Mouse (Mus musculus) midbrain, embryonic 14.5 days (tissue): ENCODE measurements around the gene Tex33. TPM values are rescaled to one million over a fixed set of nuclear protein-coding genes. Genes with fewer than 3 reads are reported as not detected.

Source experiments
- ATAC-seq: fragments of 200-750 bp; cut with Nextera tagmentation; 2 replicates; pipeline ENCODE4 v1.8.0; 2017; ENCODE audit warnings: moderate number of reproducible peaks, moderate library complexity; ENCODE audit not compliant: low FRiP score, low TSS enrichment
- DNase-seq: peaks from one replicate; pipeline ENCODE4 v3.0.0-alpha.2; 2015
- H3K27ac ChIP-seq: fragments of 300-500 bp; sonication (generic); replicated peaks from 2 replicates; pipeline ENCODE4 v1.5.1; 2014; ENCODE audit warnings: mild to moderate bottlenecking, low read depth, low read length, moderate library complexity
- H3K27me3 ChIP-seq: fragments of 300-500 bp; sonication (generic); 2 replicates; pipeline ENCODE4 v1.6.1; 2014; ENCODE audit warnings: low read length, control low read depth, mixed read lengths; ENCODE audit not compliant: control insufficient read depth, insufficient read depth
- H3K36me3 ChIP-seq: fragments of 300-500 bp; sonication (generic); 2 replicates; pipeline ENCODE4 v1.6.1; 2014; ENCODE audit warnings: low read length, control low read depth; ENCODE audit not compliant: control insufficient read depth, insufficient read depth
- H3K4me1 ChIP-seq: fragments of 300-500 bp; sonication (generic); 2 replicates; pipeline ENCODE4 v1.6.1; 2014; ENCODE audit warnings: mild to moderate bottlenecking, antibody characterized with exemption, low read length, control low read depth; ENCODE audit not compliant: control insufficient read depth, insufficient read depth
- H3K4me2 ChIP-seq: fragments of 300-500 bp; sonication (generic); 2 replicates; pipeline ENCODE4 v1.6.1; 2014; ENCODE audit warnings: mild to moderate bottlenecking, low read length, moderate library complexity
- H3K4me3 ChIP-seq: fragments of 300-500 bp; sonication (generic); replicated peaks from 2 replicates; pipeline ENCODE4 v1.5.1; 2014; ENCODE audit warnings: low read depth, low read length
- H3K9ac ChIP-seq: fragments of 300-500 bp; sonication (generic); replicated peaks from 2 replicates; pipeline ENCODE4 v1.6.1; 2014; ENCODE audit warnings: mild to moderate bottlenecking, low read length, moderate library complexity
- H3K9me3 ChIP-seq: fragments of 300-500 bp; sonication (generic); 2 replicates; pipeline ENCODE4 v1.6.1; 2016; ENCODE audit warnings: low read length, control low read depth, mixed read lengths; ENCODE audit not compliant: control insufficient read depth
- WGBS: fragments of 180-500 bp; shearing (Covaris S2); extraction: QIAGEN DNeasy Blood & Tissue Kit; methylation state at CpG from one replicate; pipeline ENCODE4 v1.1.7; 2014; 5-methylcytosine and 5-hydroxymethylcytosine counted together
- polyA plus RNA-seq: library from polyadenylated mRNA; unstranded; fragments of >200 nt; fragmentation: Nextera tagmentation; extraction: Ambion mirVana; gene quantifications from 2 replicates; pipeline ENCODE4 v1.2.1, GENCODE M21; 2014

The Tex33 gene
- polyA plus RNA-seq, 1 experiment from 2014 or later = not detected

DNA sequence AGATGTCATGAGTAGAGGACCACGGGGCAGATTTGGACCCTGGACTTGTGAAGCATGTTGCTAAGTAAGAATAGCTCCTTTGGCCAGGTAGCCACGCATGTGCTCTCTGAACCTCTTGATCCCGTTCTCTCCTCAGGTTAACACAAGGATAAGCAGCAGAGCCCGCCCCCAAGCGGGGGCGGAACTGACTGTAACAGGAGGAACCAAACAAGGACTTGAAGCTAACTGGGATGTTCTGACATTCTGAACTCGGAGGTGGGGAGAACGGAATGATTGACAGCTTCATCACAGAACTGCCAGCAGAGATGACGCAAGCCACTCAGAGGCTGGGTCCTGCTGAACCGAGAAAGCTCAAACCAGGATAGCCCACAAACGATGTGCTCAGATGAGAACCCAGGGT is 28.8 kb upstream of the Tex33 start:
- Histone ChIP-seq H3K9ac (no peak overlapping the region), H3K4me1 (peaks cover 5% of the 10 kb centered on the region), H3K27me3 (no peaks in the 10 kb centered on the region), H3K4me3 (no peak overlapping the region), H3K4me2 (no peak overlapping the region), H3K9me3 (no peaks in the 10 kb centered on the region), H3K36me3 (no peaks in the 10 kb centered on the region), H3K27ac (no peak overlapping the region)
- DNase-seq (no peak), ATAC-seq (no peak)
- WGBS = 21% methylated on average over 11 of the region's 11 CpGs

- H3K27ac ChIP-seq = no peak overlapping the region
- 17% methylated on average over 16 of the region's 16 CpGs for WGBS
- H3K4me1 ChIP-seq = no peaks in the 10 kb centered on the region
- no peaks in the 10 kb centered on the region for H3K27me3 ChIP-seq
- H3K4me2 ChIP-seq = no peak overlapping the region
- DNase-seq (peak; percentile 95), ATAC-seq (0 out of 2 replicates have a peak, but pooled peaks have one; percentile 20)
- no peak overlapping the region for H3K9ac ChIP-seq
- no peaks in the 10 kb centered on the region for H3K9me3 ChIP-seq
- no peaks in the 10 kb centered on the region for H3K36me3 ChIP-seq
- H3K4me3 ChIP-seq = no peak overlapping the region
Observed at GRCm38 (mm10) chr15:78422046-78422956, 26.6 kb upstream of the Tex33 start.

DNA sequence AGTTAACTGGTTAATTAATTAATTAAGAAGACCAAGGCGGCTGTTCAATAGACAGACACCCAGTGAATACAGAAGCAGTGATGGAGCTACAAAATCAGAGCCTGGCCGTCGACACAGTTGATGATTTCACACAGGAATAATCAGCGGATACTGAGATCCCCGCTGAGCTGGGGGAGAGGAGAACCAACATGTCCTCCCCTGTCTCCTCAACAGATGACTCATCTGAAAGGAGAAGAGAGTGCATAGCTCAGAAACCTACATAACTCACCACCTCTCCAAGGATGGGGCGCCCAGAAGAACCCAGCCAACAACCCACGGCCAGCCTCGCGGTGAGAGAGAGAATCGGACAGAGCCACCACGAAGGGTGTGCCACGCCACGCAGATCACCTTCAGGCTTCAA is 24.7 kb upstream of the Tex33 start:
- 89% methylated on average over 13 of the region's 13 CpGs for WGBS
- no peak for DNase-seq
- no peaks in the 10 kb centered on the region for H3K27me3 ChIP-seq
- H3K9me3 ChIP-seq = no peaks in the 10 kb centered on the region
- H3K4me1 ChIP-seq = no peaks in the 10 kb centered on the region
- no peak overlapping the region for H3K4me2 ChIP-seq
- H3K27ac ChIP-seq = no peak overlapping the region
- no peak overlapping the region for H3K4me3 ChIP-seq
- H3K9ac ChIP-seq = no peak overlapping the region
- no peaks in the 10 kb centered on the region for H3K36me3 ChIP-seq
- ATAC-seq = no peak

DNA sequence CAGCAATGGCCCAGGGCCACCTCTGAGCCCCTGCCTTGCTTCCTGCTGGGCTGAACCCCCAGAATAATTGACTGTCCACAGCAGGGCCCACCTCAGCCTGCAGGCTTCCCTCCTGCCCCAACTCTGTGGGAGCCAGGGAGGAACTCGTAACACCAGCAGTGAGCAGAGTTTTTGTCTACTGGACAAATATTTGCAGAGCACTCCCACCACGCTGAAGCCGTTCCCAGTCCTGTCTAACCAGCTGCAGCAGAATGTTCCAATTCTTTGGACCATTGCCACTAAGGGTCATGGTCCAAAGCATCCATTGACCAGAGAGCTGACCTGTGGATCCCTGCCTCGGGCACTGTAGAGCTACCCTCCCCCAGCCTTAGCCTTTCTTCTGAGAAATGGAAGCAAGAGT is 21.2 kb upstream of the Tex33 start:
- 8% methylated on average over 4 of the region's 4 CpGs for WGBS
- H3K4me3 ChIP-seq = no peak overlapping the region
- H3K4me2 ChIP-seq = no peak overlapping the region
- H3K27ac ChIP-seq = no peak overlapping the region
- no peak overlapping the region for H3K9ac ChIP-seq
- H3K4me1 ChIP-seq = no peaks in the 10 kb centered on the region
- H3K9me3 ChIP-seq = no peaks in the 10 kb centered on the region
- DNase-seq = no peak
- ATAC-seq = no peak
- H3K36me3 ChIP-seq = no peaks in the 10 kb centered on the region
- no peaks in the 10 kb centered on the region for H3K27me3 ChIP-seq

DNA sequence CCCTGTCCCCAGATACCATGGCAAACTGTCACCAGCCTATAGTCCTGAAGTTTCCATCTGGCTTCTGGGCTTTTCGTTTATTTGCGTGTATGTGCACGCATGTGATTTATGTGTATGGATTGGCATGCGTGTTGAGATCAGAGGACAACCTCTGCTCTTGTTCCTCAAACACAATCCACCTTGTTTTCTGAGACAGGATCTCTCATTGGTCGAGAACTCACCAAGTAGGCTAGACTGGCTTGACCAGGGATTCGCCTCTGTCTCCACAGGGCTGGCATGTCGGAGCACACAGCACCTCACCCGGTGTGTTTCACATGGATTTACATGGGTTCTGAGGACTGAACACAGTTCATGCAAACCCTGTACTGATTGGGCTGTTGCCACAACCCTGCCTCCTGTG is 18.4 kb upstream of the Tex33 start:
- no peaks in the 10 kb centered on the region for H3K36me3 ChIP-seq
- H3K4me2 ChIP-seq = no peak overlapping the region
- H3K27ac ChIP-seq = no peak overlapping the region
- no peak for ATAC-seq
- DNase-seq = no peak
- H3K9me3 ChIP-seq = no peaks in the 10 kb centered on the region
- WGBS = 91% methylated on average over 8 of the region's 8 CpGs
- H3K27me3 ChIP-seq = peaks cover 20% of the 10 kb centered on the region
- H3K9ac ChIP-seq = no peak overlapping the region
- 0 out of 2 replicates have a peak, but pooled peaks cover 6% of the 10 kb centered on the region for H3K4me1 ChIP-seq
- no peak overlapping the region for H3K4me3 ChIP-seq

DNA sequence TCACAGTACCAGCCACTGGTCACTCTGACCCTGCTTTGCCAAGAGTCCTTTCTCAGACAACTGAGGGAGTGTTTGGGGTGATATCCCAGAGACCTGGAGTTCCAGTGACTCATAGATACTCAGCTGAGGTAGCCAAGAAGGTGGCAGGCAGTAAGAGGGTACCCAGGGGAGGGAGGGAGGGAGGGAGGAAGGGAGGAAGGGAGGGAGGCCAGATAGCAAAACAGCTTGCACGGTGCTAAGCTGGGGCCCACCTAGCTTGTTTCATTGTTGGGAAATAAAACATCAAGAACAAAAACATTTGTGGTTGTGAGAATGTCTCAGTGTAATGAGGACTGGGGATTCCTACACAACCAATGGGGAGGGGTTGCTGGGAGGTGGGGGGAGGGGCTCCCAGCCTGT is 18.0 kb upstream of the Tex33 start:
- no peaks in the 10 kb centered on the region for H3K36me3 ChIP-seq
- H3K27ac ChIP-seq = no peak overlapping the region
- no peak overlapping the region for H3K9ac ChIP-seq
- no peak overlapping the region for H3K4me3 ChIP-seq
- peaks cover 25% of the 10 kb centered on the region for H3K27me3 ChIP-seq
- WGBS = 37% methylated on average over 1 of the region's 1 CpGs
- DNase-seq (no peak), ATAC-seq (no peak)
- H3K4me2 ChIP-seq = no peak overlapping the region
- H3K9me3 ChIP-seq = no peaks in the 10 kb centered on the region
- H3K4me1 ChIP-seq = 0 out of 2 replicates have a peak, but pooled peaks cover 6% of the 10 kb centered on the region

DNA sequence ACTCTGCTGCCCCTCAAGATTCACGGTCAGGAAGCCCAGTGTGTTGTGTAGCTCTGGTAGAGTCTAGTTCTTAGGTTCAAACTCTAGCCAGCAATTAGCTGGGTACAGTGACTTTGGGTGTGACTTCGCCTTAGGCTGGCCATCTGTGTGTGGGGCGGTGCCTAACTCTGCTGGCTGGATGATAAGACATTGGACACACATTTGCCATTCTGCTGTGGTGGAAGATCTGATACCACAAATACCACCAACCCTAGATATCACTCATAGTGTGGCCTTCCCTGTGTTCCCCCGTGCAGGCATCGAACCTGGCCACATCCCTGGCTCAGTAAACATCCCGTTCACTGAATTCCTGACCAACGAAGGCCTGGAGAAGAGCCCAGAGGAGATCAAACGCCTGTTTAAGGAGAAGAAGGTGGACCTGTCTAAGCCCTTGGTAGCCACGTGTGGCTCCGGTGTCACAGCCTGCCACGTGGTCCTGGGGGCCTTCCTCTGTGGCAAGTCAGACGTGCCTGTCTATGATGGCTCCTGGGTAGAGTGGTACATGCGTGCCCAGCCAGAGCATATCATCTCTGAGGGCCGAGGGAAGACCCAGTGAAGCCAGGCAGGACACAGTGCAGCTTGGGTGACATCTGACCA is 17.5 kb upstream of the Tex33 start:
- DNase-seq = no peak
- no peaks in the 10 kb centered on the region for H3K36me3 ChIP-seq
- H3K4me2 ChIP-seq = no peak overlapping the region
- no peak overlapping the region for H3K9ac ChIP-seq
- H3K4me1 ChIP-seq = 0 out of 2 replicates have a peak, but pooled peaks cover 6% of the 10 kb centered on the region
- no peak overlapping the region for H3K4me3 ChIP-seq
- WGBS = 92% methylated on average over 14 of the region's 14 CpGs
- H3K27me3 ChIP-seq = peaks cover 30% of the 10 kb centered on the region
- H3K27ac ChIP-seq = no peak overlapping the region
- H3K9me3 ChIP-seq = no peaks in the 10 kb centered on the region
- ATAC-seq = no peak

DNA sequence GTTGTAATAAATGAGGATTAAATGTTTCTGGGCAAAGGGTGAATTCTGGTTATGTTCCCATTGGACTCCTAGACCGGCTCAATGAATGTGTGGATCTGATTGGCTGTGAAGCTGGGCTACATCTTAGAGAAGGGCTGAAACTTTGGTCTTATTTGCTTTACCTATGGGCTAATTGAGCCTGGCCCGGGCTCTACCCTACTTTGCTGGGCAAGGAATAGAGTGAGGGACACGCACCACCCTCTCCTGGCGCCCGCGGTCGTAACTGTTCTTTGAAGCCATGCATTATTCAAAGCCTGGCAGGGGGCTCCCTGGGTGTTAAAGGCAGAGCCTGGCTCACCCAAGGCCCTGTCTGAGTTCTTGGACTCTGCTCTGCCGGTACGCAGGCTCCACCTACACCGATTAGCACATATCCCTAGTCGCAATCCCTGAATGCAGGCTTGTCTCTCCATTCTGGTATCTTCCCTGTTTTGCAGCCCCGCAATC is 13.9 kb upstream of the Tex33 start:
- H3K27me3 ChIP-seq = peaks cover 31% of the 10 kb centered on the region
- DNase-seq = no peak
- 8% methylated on average over 12 of the region's 12 CpGs for WGBS
- H3K36me3 ChIP-seq = no peaks in the 10 kb centered on the region
- peaks cover 16% of the 10 kb centered on the region; the same call in 1 of the 2 replicates for H3K4me1 ChIP-seq
- H3K4me2 ChIP-seq = peak overlapping the region; percentile 43
- no peaks in the 10 kb centered on the region for H3K9me3 ChIP-seq
- peak overlapping the region; percentile 22; the same call in 1 of the 2 replicates for H3K4me3 ChIP-seq
- no peak overlapping the region for H3K27ac ChIP-seq
- ATAC-seq = no peak
- H3K9ac ChIP-seq = peak overlapping the region; percentile 23; the same call in 1 of the 2 replicates
